Mouse (Mus musculus): ENCODE data around the gene Col13a1. TPM values are rescaled to one million over a fixed set of nuclear protein-coding genes. Genes with fewer than 3 reads are reported as not detected.

Col13a1 gene
- polyA plus RNA-seq, 1 experiment from 2014 or later = 3.2 TPM

- Histone ChIP-seq H3K4me2 (no peak overlapping the region), H3K4me1 (replicated peaks) (peaks cover 11% of the 10 kb centered on the region; the same call in 1 of the 2 replicates), H3K27ac (replicated peaks) (no peak overlapping the region), H3K27me3 (no peaks in the 10 kb centered on the region), H3K36me3 (no peaks in the 10 kb centered on the region), H3K9me3 (no peaks in the 10 kb centered on the region), H3K9ac (0 out of 2 replicates have a peak overlapping the region, but pooled peaks have one; percentile 38), H3K4me3 (no peak overlapping the region)
- 68% methylated on average over 8 of the region's 8 CpGs for WGBS
- ATAC-seq (ENCODE audit: low read depth) = no peak
Observed at GRCm38 (mm10) chr10:61837286-61837685, 141.6 kb downstream of the Col13a1 start.

- no peak overlapping the region for H3K4me2 ChIP-seq
- H3K27me3 ChIP-seq = no peaks in the 10 kb centered on the region
- no peaks in the 10 kb centered on the region for H3K36me3 ChIP-seq
- WGBS = 96% methylated on average over 6 of the region's 6 CpGs
- no peak for ATAC-seq (ENCODE audit: low read depth)
- no peaks in the 10 kb centered on the region for H3K9me3 ChIP-seq
- H3K27ac ChIP-seq (replicated peaks) = no peak overlapping the region
- H3K4me1 ChIP-seq (replicated peaks) = peaks cover 5% of the 10 kb centered on the region; the same call in 1 of the 2 replicates
- no peak overlapping the region for H3K4me3 ChIP-seq
- H3K9ac ChIP-seq = no peak overlapping the region
Observed at GRCm38 (mm10) chr10:61834288-61834687, 144.6 kb downstream of the Col13a1 start.

GRCm38 (mm10) chr10:61832713-61833112 is 146.2 kb downstream of the Col13a1 start:
- no peaks in the 10 kb centered on the region for H3K27me3 ChIP-seq
- H3K9ac ChIP-seq = no peak overlapping the region
- no peak for ATAC-seq (ENCODE audit: low read depth)
- no peak overlapping the region for H3K4me2 ChIP-seq
- H3K9me3 ChIP-seq = no peaks in the 10 kb centered on the region
- 89% methylated on average over 11 of the region's 11 CpGs for WGBS
- no peak overlapping the region for H3K27ac ChIP-seq (replicated peaks)
- H3K4me3 ChIP-seq = no peak overlapping the region
- H3K36me3 ChIP-seq = no peaks in the 10 kb centered on the region
- no peaks in the 10 kb centered on the region for H3K4me1 ChIP-seq (replicated peaks)

GRCm38 (mm10) chr10:61831741-61832140 is 147.2 kb downstream of the Col13a1 start:
- 90% methylated on average over 6 of the region's 6 CpGs for WGBS
- H3K9me3 ChIP-seq = no peaks in the 10 kb centered on the region

GRCm38 (mm10) chr10:61831251-61831650 is 147.7 kb downstream of the Col13a1 start:
- Histone ChIP-seq H3K4me2 (no peak overlapping the region), H3K9me3 (no peaks in the 10 kb centered on the region), H3K4me1 (replicated peaks) (peaks cover 4% of the 10 kb centered on the region; the same call in 1 of the 2 replicates), H3K27me3 (no peaks in the 10 kb centered on the region), H3K36me3 (no peaks in the 10 kb centered on the region), H3K9ac (no peak overlapping the region), H3K27ac (replicated peaks) (no peak overlapping the region), H3K4me3 (no peak overlapping the region)
- ATAC-seq (ENCODE audit: low read depth) = no peak
- WGBS = 79% methylated on average over 12 of the region's 12 CpGs

More at GRCm38 (mm10) chr10:61831741-61832140, 147.2 kb downstream of the Col13a1 start:
- Histone ChIP-seq H3K36me3 (no peaks in the 10 kb centered on the region), H3K27me3 (no peaks in the 10 kb centered on the region), H3K27ac (replicated peaks) (no peak overlapping the region), H3K4me2 (no peak overlapping the region), H3K4me1 (replicated peaks) (peaks cover 4% of the 10 kb centered on the region; the same call in 1 of the 2 replicates), H3K4me3 (no peak overlapping the region), H3K9ac (no peak overlapping the region)
- no peak for ATAC-seq (ENCODE audit: low read depth)

GRCm38 (mm10) chr10:61830817-61831216 is 148.1 kb downstream of the Col13a1 start:
- H3K27ac ChIP-seq (replicated peaks) = no peak overlapping the region
- H3K36me3 ChIP-seq = no peaks in the 10 kb centered on the region
- H3K9me3 ChIP-seq = no peaks in the 10 kb centered on the region
- no peak overlapping the region for H3K4me2 ChIP-seq
- peaks cover 4% of the 10 kb centered on the region; the same call in 1 of the 2 replicates for H3K4me1 ChIP-seq (replicated peaks)
- ATAC-seq (ENCODE audit: low read depth) = no peak
- H3K27me3 ChIP-seq = no peaks in the 10 kb centered on the region
- no peak overlapping the region for H3K9ac ChIP-seq
- H3K4me3 ChIP-seq = no peak overlapping the region
- 49% methylated on average over 9 of the region's 9 CpGs for WGBS

- ATAC-seq (ENCODE audit: low read depth) = no peak
- peaks cover 5% of the 10 kb centered on the region; the same call in 1 of the 2 replicates for H3K4me1 ChIP-seq (replicated peaks)
- H3K4me2 ChIP-seq = no peak overlapping the region
- H3K9me3 ChIP-seq = no peaks in the 10 kb centered on the region
- 63% methylated on average over 4 of the region's 4 CpGs for WGBS
- no peaks in the 10 kb centered on the region for H3K27me3 ChIP-seq
- no peak overlapping the region for H3K4me3 ChIP-seq
- H3K27ac ChIP-seq (replicated peaks) = no peak overlapping the region
- H3K9ac ChIP-seq = no peak overlapping the region
- H3K36me3 ChIP-seq = no peaks in the 10 kb centered on the region
Observed at GRCm38 (mm10) chr10:61829046-61829445, 149.9 kb downstream of the Col13a1 start.

- H3K36me3 ChIP-seq = no peaks in the 10 kb centered on the region
- no peak overlapping the region for H3K4me3 ChIP-seq
- no peak overlapping the region for H3K9ac ChIP-seq
- ATAC-seq (ENCODE audit: low read depth) = no peak
- H3K4me1 ChIP-seq (replicated peaks) = peaks cover 13% of the 10 kb centered on the region
- H3K9me3 ChIP-seq = no peaks in the 10 kb centered on the region
- H3K27ac ChIP-seq (replicated peaks) = no peak overlapping the region
- no peaks in the 10 kb centered on the region for H3K27me3 ChIP-seq
- WGBS = 82% methylated on average over 32 of the region's 32 CpGs
- no peak overlapping the region for H3K4me2 ChIP-seq
Observed at GRCm38 (mm10) chr10:61827950-61828936, 150.7 kb downstream of the Col13a1 start.

GRCm38 (mm10) chr10:61826753-61827435 is 152.0 kb downstream of the Col13a1 start:
- Histone ChIP-seq H3K9ac (no peak overlapping the region), H3K27me3 (no peaks in the 10 kb centered on the region), H3K36me3 (no peaks in the 10 kb centered on the region), H3K9me3 (no peaks in the 10 kb centered on the region), H3K4me2 (no peak overlapping the region), H3K4me3 (no peak overlapping the region), H3K27ac (replicated peaks) (no peak overlapping the region), H3K4me1 (replicated peaks) (peaks cover 17% of the 10 kb centered on the region)
- ATAC-seq (ENCODE audit: low read depth) = no peak
- 37% methylated on average over 16 of the region's 16 CpGs for WGBS

GRCm38 (mm10) chr10:61825979-61826752 is 152.7 kb downstream of the Col13a1 start:
- Histone ChIP-seq H3K9ac (no peak overlapping the region), H3K9me3 (no peaks in the 10 kb centered on the region), H3K4me1 (replicated peaks) (peaks cover 17% of the 10 kb centered on the region), H3K4me3 (no peak overlapping the region), H3K4me2 (no peak overlapping the region), H3K27me3 (no peaks in the 10 kb centered on the region), H3K27ac (replicated peaks) (no peak overlapping the region), H3K36me3 (no peaks in the 10 kb centered on the region)
- no peak for ATAC-seq (ENCODE audit: low read depth)
- whole genome bisulfite sequencing = 76% methylated on average over 13 of the region's 13 CpGs

GRCm38 (mm10) chr10:61825536-61825935 is 153.4 kb downstream of the Col13a1 start:
- H3K27ac ChIP-seq (replicated peaks) = no peak overlapping the region
- no peaks in the 10 kb centered on the region for H3K27me3 ChIP-seq
- WGBS = 65% methylated on average over 5 of the region's 5 CpGs
- H3K4me1 ChIP-seq (replicated peaks) = peaks cover 17% of the 10 kb centered on the region
- no peak for ATAC-seq (ENCODE audit: low read depth)
- no peaks in the 10 kb centered on the region for H3K9me3 ChIP-seq
- no peak overlapping the region for H3K9ac ChIP-seq
- no peaks in the 10 kb centered on the region for H3K36me3 ChIP-seq
- H3K4me3 ChIP-seq = no peak overlapping the region
- no peak overlapping the region for H3K4me2 ChIP-seq
